Mouse (Mus musculus) bone marrow, adult 2 months (tissue): ENCODE data around the gene Ttc37.

Source experiments
- CTCF ChIP-seq: fragments of 200-500 bp; IDR thresholded peaks from 2 replicates; pipeline ENCODE4 v1.5.1; 2011; ENCODE audit warnings: low read length, control low read depth; ENCODE audit not compliant: control insufficient read depth, insufficient read depth
- POLR2A ChIP-seq: fragments of 200-500 bp; IDR thresholded peaks from 2 replicates; pipeline ENCODE4 v1.6.1; 2011; ENCODE audit warnings: low read depth, mild to moderate bottlenecking, control low read depth, low read length, borderline replicate concordance; ENCODE audit not compliant: control insufficient read depth

DNA sequence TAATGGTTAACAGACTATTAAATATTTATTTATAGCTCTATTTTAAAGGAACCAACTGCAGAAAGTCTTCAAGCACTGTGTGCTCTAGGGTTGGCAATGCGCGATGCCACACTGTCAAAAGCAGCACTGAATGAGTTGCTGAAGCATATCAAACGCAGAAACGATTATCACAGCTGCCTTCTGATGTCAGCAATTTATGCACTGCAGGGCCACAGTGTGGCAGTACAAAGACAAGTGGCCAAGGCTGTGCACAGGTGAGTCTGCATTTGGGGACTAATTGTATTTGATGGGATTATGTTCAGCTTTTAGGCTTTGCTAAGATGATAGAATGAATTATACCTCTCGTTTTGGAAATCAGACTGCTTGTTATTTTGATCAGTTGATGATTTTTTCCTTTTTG, 51.9 kb downstream of the Ttc37 start:
- TF ChIP-seq CTCF (no peak), POLR2A (no peak)
